Mouse (Mus musculus): ENCODE data around the gene Krtap13-1.
"Not testable (repeated sequence)": the region's sequence is repeated elsewhere in the genome, so short reads cannot be mapped to it uniquely, and the experiment has no call there.

The Krtap13-1 gene

GRCm38 (mm10) chr16:88728812-88729275 is at the start of gene Krtap13-1:
TSS of gene Krtap13-1 (plus strand) at chr16:88728862.
- in situ Hi-C loops (cut with MboI, MseI), result no loop called here

GRCm38 (mm10) chr16:88679099-88679498 is 49.6 kb upstream of the Krtap13-1 start:
- in situ Hi-C loops (cut with MboI, MseI), result no loop called here

- in situ Hi-C loops (cut with MboI, MseI), result no loop called here
Observed at GRCm38 (mm10) chr16:88681282-88681681, 47.4 kb upstream of the Krtap13-1 start.

- in situ Hi-C loops (cut with MboI, MseI), result no loop called here
Observed at GRCm38 (mm10) chr16:88696256-88696655, 32.4 kb upstream of the Krtap13-1 start.

- in situ Hi-C loops (cut with MboI, MseI), result no loop called here
Observed at GRCm38 (mm10) chr16:88701072-88701864, 27.4 kb upstream of the Krtap13-1 start.

GRCm38 (mm10) chr16:88707496-88708012 is 21.1 kb upstream of the Krtap13-1 start, which contains the start of gene 2310061N02Rik:
TSS of gene 2310061N02Rik (minus strand) at chr16:88707962.
- in situ Hi-C loops (cut with MboI, MseI), result no loop called here

DNA sequence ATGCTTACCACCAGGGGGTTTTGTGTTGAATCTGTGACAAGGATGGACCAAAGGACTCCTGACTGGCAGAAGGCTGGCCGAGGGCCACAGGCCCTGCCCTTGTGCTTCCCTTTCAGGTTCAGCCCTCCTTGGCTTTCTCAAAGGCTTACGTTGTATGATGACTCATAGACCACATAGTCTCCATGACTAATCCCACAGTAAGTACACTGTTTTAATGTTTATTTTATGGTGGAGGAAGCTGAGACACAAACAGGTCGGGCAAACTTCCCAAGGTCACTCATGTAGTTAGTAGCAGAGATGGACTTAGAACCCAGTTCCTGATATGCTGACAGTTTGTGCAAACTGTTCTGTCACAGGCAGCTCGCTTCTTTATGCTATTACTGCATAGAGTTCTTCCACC is 17.9 kb upstream of the Krtap13-1 start:
- in situ Hi-C loops (cut with MboI, MseI), result no loop called here

- in situ Hi-C loops (cut with MboI, MseI), result no loop called here
Observed at GRCm38 (mm10) chr16:88711245-88711644, 17.4 kb upstream of the Krtap13-1 start.

DNA sequence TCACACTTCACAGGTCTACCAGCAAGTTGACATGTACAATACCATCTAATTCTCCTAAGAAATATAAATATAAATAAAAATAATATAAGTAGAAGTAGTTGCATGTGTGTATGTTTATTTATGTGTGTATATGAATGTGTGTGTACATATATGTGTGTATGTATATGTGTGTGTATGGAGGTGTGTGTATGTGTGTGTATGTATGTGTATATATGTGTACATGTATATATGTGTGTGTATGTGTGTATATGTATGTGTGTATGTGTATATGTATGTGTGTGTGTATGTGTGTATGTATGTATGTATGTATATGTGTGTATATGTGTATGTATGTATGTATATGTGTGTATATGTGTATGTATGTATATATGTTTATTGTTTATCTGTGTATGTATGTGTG is 12.1 kb upstream of the Krtap13-1 start:
- in situ Hi-C loops (cut with MboI, MseI), result no loop called here

DNA sequence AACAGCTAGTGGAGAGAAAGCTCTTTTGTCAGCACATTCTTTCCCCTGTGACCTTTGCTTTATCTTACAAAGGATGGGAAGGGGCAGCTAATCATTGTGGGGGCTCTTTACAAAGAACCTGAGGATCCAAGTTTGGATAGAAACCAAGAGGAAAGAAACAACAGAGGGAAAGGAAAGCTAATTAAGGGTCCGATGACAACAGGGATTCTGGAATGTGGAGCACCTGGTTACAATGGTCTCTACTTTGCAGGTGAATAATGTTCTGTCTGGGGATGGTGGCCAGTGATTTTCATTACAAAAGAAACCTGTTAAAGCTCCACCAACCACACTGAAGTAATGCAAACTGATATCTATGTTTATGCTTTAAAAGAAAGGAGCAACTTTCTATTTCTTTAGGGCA is 8.6 kb upstream of the Krtap13-1 start:
- in situ Hi-C loops (cut with MboI, MseI), result no loop called here

DNA sequence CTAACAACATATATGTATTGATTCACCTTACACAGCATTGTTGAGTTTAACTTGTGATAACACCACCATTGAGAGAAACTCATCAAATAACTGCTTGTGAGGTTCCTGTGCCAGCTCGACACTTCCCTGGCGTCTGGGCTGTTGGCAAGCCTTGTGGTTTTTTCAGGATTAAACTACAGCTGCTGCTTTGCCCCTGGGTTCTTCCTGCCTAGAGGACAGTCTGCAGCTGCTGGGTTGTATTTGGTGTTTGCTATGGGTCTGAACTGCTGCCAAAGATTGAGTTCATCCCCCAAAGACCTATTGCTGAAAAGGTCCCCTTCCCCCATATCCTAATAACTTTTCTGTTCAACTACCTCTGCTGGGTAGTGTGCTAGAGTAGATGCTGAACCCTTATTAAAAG is 6.7 kb downstream of the Krtap13-1 start:
- in situ Hi-C loops (cut with MboI, MseI), result no loop called here

DNA sequence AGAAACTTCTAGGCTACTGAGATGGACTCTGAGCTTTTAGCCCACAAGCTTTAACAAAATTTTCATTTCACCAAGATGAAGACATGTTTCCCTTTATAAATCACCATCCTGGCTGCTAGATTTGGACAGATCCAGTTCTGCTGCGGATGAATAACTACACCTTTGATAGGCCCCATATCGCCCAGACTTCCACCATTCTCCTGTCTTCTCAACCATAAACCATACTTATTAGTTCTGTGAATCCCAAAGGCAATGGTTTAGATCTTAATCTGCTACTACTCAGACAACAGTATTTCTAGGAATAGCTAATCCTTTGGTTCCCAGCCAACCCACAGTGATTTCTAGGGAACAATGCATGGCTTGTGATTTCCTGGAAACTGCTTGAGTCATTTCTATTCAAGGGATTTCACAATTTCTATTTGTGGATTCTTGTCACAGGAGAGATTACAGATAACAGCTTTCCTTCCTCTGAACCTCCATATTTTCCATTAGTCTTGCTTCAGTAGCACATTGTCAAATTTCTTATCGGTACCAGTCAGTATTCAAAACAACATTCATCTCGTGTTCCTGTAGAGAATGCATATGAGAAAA is 16.2 kb downstream of the Krtap13-1 start:
- in situ Hi-C loops (cut with MboI, MseI), result no loop called here

GRCm38 (mm10) chr16:88747943-88748342 is 19.3 kb downstream of the Krtap13-1 start:
- in situ Hi-C loops (cut with MboI, MseI), result no loop called here

DNA sequence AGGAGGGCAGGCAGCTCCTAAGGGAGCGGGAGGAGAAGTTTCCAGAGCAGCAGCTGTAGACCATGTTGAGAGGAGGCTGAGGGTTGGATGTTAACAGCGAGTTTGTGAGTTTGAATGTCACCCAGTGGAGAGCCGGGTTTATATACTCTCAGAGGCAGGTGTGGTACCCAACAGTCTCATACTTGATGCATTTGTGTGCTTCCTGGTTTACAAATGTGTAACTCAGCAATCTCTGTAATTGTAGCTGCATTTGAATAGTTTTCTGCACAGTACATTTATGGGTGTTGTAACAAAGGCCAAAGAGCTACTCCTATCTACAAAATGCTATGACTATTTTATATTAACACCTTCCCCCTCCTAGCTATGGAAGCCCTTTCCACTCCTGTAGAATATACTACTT is 22.9 kb downstream of the Krtap13-1 start, which contains the start of gene Krtap13:
Gene Krtap13 (minus strand): TSS at position 101 of the 400 bp plus-strand sequence.
- in situ Hi-C loops (cut with MboI, MseI), result not testable (repeated sequence)

- in situ Hi-C loops (cut with MboI, MseI), result not testable (repeated sequence)
Observed at GRCm38 (mm10) chr16:88758547-88758946, 29.9 kb downstream of the Krtap13-1 start, which contains the start of gene 2310034C09Rik. TSS of gene 2310034C09Rik (plus strand) at chr16:88758847.

DNA sequence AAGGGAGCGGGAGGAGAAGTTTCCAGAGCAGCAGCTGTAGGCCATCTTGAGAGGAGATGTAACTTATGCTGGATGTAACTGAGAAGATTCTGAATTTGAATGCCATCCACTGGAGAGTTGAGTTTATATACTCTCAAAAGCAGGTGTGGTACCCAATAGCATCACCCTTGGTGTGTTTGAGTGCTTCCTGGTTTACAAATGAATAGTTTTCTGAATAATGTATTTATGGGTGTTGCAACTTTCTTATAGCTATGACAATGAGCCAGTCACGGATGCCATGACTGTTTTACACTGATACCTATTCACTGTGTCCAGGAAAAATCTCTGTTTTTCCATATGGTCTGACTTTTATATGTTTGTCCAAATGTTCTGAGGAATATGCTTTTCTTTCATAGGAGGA is 45.4 kb downstream of the Krtap13-1 start, which contains the start of gene 2310057N15Rik:
Gene 2310057N15Rik (minus strand): TSS at position 101 of the 400 bp plus-strand sequence.
- in situ Hi-C loops (cut with MboI, MseI), result no loop called here

DNA sequence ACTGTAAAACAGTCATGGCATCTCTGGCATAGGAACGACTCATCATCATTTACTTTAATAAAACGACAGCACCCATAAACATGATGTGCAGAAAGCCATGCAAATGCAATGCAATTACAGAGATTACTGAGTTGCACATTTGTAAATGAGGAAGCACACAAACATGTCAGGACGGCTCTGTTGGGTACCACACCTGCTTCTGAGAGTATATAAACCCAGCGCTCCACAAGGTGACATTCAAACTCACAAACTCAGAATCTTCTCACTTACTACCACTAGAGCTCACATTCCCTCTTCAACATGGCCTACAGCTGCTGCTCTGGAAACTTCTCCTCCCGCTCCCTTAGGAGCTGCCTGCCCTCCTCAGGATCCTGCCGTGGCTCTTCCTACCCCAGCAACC is 48.9 kb downstream of the Krtap13-1 start, which contains the start of gene Gm5965:
Gene Gm5965 (plus strand): TSS at position 301 of the 400 bp plus-strand sequence.
- in situ Hi-C loops (cut with MboI, MseI), result no loop called here
